Mouse (Mus musculus) cerebellum, adult 11-12 months (tissue): ENCODE measurements around the gene Gm45713.
A peak's percentile ranks its signal among the peaks of the same experiment; 100 is the strongest.
"Not testable (repeated sequence)": the region's sequence is repeated elsewhere in the genome, so short reads cannot be mapped to it uniquely, and the experiment has no call there.

Experiments
- DNase-seq: peaks from one replicate; pipeline ENCODE4 v3.0.0; 2022

The Gm45713 gene

DNA sequence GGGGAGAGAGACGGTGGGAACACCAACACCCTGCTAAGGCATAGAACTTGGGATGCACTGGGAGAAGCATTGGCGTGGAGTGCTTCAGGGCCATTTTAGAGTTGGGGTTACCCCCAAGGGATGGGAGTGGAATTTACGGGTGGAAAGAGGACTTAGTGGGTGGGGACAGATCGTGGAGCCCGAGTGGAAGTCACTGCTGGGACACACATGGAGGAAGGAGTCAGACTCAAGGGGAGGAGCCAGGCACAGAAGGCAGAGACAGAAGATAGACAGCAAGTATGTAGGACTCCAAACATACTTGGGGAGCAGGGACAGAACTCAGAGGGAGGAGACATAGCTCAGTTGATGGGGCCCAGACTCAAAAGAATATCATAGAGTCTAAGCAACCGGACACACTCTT is 26.5 kb upstream of the Gm45713 start:
- DNase-seq = no peak

DNA sequence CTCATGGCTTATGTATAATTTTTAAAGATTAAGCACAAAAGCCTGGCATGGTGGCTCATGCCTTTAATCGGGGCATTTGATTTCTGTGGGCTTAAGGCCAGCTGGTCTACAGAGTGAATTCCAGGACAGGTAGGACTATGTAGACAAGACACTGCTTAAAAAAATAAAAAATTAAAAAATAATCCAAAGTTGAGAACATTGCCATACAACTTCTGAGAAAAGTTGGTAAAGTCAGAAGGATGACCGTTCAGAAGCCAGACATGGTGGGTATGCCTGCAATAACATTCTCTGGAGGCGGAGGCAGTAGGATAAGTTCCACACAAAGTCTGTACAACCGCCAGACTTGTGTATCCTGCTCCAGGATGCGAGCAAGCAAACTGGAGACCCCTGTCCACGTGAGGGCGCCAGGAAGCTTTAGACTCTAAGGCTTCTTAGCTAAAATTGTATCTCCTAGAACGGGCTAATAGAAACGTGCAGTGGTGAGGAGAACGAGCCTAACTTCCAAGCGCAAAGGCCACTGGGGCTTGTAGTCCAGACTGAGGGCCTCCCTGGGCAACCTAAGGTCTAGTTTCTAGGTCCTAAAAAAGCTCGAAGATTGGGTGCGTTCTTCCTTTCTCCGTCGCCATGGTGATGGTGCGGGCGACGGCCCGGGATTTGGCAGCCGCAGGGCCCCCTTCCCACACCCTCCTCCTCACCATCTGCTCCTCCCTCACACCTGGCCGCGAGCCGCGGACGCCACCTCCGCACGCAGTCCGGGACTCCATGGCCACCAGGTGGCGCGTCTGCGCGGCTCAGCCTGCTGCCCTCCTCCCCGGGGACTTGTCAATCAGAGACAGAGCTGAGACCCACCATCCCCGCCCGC is 25.8 kb upstream of the Gm45713 start:
- peak; percentile 99 for DNase-seq

DNA sequence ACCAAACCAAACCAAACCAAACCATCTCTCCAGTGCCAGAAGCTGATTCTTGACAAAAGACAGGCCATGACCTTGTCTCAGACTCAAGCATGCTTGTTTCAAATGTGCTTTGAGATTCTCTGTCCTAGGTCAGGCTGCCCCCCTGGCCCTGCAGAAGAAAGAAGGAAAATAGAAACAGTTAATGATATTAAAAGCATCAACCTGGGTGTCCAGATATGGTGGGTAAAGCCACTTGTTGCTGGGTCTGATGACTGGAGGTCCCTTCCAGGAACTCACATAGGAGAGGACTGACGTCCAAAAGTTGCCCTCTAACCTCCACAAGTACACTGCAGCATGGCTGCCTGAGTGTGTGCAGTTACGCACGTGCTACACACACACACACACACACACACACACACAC is 24.8 kb upstream of the Gm45713 start:
- peak; percentile 58 for DNase-seq

DNA sequence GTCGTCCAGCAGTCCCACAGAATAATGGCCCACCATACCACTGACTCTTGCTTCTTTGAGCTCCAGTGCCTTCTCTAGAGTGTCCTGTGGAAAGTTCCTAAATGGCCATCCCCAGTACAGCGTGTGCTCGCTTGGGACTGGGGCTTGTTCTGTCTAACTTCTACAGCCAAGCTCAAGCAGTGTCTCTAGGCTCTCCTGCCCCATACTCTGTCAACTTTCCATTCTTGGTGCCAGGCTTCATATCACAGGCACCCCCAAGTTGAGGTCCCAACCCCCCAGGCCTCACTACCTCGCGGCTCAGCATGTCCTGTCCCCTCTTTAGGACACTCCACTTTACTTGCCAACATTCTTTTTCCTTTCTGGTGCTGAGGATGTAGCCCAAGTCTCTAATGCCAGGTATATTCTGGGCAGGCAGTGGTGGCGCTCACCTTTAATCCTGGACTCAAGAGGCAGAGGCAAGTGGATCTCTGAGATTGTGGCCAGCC is 24.3 kb upstream of the Gm45713 start:
- DNase-seq = peak; percentile 58

DNA sequence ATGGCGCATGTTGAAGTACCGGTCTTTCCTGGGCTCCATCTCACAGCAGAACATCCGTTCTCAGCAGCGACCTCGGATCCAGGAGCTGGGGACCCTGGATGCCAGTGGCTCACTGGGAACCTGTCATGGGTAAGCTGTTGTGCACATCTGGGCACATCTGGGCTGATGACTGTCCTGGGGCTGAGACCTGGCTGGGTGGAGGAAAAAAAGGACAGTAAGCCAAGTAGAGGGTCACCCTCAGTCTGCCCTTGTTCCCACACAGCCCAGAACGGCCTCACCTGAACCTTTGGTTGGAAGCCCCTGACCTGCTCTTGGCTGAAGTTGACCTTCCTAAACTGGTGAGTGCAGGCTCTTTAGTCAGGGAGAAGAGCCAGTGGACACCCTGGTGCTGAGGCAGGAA is 23.0 kb upstream of the Gm45713 start:
- peak; percentile 65 for DNase-seq

DNA sequence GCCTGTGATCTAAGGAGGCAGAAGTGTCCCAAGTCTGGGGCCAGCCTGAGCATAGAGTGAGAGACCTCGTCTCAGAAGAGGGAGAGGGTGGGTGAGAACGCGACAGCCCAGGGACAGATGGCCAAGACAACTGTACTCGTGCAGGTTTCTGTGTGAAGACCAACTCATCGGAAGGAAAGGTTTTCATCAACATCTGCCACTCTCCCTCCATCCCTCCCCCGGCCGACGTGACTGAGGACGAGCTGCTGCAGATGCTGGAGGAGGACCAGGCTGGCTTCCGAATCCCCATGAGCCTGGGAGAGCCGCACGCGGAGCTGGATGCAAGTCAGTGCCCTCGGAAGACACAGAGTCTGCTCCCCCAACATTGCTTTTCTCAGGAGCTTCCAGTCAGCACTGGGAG is 21.4 kb upstream of the Gm45713 start:
- no peak for DNase-seq

DNA sequence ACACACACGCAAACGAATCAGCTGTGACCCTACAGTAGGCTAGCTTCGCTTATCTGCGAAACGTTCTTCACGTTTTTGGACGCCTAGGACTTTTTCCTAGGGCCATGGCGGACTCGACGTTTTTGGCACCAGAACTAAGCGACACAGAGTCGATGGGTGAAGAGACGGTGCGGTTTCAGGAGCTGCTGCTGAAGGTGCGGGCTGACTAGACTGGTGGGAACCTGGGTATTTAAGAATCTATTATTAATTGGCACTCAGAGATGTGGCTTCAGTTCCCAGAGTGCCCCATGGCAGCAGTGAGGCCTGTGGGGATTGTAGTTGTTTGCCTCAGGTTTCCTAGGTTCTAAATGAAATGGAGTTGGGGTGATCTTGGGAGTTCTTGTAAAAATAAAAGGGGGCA is 20.2 kb upstream of the Gm45713 start:
- DNase-seq = peak; percentile 48

DNA sequence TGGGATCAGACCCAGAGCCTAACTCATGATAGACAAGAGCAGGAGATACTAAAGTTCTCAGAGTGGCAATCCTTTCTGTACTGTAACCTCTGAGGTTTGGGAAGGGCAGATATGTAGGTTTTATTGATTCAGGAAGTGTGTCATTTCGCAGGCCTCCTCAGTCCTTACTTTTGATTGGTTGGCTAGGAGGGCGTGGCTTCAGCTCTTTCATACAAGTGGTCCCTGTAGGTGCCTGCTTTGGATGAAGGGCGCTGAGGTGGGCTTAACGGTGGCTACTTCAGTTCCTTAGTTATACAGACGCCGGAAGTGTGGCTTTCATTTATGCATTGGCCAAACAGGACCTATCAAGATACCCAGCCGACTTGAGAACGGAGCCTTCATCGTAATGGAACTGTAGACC is 19.6 kb upstream of the Gm45713 start:
- DNase-seq = peak; percentile 54

DNA sequence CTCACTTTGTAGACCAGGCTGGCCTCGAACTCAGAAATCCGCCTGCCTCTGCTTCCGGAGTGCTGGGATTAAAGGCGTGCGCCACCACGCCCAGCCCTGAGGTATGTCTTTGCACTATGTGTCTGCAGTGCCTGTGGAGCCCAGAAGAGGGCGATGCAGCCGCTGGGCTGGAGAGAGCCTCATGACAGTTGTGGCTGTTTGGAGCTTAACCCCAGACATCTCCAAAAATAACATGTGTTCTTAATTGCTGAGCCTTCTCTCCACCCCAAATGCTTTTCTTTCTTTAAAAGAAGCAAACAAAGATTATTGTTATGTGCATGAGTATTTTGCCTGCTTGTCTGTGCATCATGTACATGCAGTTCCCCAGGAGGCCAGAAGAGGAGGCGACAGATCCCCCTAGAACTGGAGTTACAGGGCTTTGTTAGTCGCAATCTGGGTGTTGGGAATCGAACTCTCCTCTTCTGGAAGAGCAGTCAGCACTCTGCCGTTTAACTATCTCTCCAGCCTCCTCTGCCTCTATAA is 19.0 kb upstream of the Gm45713 start:
- DNase-seq = peak; percentile 78

DNA sequence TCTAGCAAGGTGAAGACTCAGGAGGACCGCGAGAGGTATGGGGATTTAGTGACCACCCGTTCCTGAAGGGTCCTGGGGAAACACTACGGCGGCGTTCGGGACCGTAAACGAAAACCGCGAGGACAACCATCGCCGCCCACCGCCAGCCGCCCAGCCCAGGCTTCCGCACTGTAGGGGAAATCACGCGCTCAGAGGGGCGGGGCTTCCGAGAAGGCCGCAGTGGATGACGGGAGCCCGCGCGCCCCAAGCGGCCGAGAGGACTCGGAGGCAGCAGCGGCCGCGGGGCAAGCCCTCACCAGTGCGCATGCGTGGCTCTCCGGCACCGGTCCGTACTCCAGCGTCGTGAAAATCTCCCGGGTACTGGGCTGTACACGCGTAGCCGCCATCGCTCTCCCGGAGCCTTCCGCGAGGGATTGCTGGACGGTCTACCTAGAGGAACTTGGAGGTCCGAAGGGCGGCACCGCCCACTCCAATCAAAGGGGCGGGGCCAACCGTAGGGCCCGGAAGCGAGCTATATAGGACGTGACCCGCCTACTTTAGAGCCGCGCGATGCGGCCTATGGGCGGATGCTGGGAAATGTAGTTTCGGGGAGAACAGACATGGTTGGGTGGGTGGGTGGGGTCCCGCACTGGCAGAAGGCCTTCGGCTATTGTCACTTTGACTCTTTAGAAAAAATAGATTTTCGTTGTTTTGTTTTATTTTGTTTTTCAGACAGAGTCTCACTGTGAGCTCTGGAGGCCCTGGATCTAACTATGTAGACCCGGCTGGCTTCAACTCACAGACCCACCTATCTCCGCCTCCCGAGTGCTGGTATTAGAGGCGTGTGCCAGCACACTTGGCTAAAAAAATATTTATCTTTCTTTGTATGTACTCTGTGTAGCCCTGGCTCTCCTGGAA is 18.3 kb upstream of the Gm45713 start, which contains the start of the genes Pih1d1 and Aldh16a1:
Gene Pih1d1 (plus strand): TSS at position 208 of the 897 bp plus-strand sequence.
Gene Aldh16a1 (minus strand): TSS at position 489 of the 897 bp plus-strand sequence.
- DNase-seq = peak; percentile 97

DNA sequence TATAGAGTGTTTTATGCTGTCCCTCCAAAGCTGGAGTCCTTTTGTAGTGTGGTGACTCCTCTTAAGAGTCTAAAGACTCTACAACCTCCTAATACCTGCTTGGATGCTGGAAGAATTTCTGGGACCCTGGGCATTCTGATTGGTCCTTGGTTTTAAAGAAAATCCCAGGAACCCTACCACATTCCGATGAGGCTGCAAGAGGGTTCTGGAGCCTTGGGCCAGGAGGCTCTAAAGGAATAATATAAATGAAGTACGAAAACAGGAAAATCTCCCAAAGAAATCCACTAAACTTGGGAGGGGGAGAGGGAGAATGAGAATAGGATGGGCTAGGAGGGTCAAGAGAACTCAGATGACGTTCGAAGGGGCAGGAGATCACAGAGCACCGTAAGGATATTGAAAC is 17.6 kb upstream of the Gm45713 start:
- DNase-seq = no peak

DNA sequence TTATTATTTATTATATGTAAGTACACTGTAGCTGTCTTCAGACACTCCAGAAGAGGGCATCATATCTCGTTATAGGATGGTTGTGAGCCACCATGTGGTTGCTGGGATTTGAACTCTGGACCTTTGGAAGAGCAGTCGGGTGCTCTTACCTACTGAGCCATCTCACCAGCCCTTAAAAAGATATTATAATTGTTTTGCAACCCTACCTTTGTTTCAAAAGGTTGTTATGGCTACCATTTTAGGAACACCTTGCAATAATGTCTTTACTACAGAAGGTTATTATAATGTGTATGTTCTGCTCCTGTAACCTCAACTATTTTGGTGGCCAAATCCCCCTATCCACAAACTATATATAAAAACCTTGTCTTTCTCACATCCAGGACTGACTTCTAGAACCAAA is 17.0 kb upstream of the Gm45713 start:
- DNase-seq = not testable (repeated sequence)

DNA sequence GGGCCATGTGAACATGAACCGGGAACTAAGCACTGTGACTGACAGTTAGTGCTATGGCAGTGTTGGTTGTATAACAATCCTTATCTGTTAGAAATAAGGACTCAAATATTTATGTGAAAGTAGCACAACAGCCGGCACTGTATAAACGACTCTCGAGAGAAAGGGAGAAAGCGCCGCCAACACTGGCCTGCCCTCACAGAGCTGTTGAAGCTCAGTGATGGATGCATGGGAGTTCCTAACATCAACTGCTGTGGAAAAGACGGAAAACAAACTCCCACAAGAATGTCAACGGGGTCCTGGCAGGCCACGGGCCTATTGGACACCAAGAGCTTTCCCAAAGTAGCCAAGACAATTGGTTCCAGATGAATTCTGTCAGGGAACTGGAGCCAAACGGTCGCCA is 15.3 kb upstream of the Gm45713 start:
- DNase-seq = no peak

DNA sequence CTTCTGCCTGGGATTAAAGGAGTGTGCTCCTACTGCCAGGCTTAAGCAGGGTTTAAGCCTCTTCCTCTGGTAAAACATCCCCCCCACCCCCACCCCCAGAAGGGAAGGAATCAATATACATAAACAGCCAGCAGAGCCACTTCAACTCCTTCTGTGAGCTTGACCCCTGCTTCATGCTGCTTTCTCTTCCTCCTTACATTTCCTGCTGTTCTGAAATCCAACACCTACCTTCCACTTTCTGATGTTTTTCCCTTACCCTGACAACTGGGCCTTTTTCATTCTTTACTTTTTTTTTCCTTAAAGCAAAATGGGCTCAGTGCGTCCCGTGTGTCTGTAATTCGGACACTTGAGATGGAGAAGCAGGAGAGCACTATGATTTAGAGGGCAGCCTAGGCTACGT is 14.3 kb upstream of the Gm45713 start:
- DNase-seq = no peak

DNA sequence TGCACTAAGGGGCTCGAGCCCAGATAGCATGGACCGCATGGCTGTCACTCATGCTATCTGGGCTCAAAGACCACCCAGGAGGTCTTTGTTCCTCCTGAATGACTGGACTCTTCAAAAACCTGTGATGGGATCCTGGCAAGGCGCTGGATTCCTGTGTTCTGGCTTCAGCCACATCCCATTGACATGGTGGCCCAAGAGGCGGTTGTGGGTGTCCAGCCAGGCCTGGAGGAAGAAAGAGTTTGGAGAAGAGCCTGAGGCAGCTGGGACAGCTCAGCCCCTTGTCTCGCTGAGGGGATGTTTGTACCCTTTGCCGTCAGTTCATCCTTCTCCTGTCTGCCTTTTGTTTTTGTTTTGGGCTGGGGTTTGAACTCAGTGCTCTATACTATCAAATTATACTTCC is 13.5 kb upstream of the Gm45713 start:
- no peak for DNase-seq

DNA sequence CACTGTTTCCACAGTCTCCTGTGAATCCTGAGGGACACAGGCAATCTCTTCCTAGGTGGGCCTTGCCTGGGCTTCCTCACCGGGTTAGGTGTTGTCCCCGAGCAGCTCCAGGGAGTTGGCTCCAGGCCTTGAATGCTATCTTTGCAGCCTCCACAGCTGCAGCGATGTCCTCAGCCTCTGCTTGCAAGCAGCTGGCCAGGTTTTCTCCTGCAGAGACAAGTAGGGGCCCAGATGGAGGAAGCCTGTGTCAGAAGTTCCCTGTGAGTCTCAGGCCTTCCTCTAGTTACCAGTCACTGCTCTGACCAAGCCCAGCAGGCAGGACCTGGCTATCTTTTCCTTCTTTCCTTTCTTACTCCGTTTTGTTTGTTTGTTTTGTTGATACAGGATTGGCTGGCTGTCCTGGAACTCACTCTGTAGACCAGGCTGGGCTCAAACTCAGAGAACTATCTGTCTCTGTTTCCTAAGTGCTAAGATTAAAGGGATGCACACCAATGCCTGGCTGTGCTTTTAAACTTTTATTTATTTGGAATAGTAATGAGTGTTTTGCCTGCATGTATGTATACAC is 12.6 kb upstream of the Gm45713 start:
- no peak for DNase-seq

DNA sequence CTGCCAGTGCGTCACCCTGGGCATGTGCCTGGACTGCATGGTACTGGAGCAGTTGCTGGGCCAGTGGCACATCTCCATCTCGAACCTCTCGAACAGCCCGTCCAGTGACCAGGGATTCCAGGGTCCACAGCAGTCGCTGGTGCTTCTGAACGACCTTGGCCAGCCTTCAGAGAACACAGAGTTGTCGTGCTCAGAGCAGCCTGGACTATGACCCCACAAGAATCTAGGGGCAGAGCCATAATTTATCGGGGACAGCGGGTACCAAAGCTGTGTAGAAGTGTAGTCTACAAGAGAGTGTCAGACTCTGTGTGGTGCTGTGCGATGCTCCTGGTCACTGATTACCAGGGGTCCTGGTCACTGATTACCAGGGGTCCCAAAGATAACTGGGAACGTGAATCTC is 11.9 kb upstream of the Gm45713 start:
- DNase-seq = no peak

DNA sequence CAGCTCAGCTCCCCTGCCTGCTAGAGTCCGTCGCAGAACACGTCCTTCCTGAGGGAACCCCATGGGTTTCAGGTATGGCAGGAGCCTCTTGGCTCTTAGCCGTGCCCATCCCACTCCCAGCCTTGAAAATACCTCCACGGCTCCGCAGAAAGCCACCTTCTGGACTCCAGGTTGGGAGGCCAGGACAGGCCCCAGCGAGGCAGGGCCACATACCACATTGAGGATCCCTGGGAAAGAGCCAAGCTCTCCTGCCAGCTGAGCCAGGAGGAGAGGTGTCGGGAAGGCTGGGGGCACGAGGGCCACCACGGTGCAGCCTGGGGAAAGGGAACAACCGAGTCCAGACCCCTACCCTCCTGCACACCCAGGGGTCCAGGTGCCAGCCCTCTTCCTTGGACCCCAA is 11.2 kb upstream of the Gm45713 start:
- no peak for DNase-seq

DNA sequence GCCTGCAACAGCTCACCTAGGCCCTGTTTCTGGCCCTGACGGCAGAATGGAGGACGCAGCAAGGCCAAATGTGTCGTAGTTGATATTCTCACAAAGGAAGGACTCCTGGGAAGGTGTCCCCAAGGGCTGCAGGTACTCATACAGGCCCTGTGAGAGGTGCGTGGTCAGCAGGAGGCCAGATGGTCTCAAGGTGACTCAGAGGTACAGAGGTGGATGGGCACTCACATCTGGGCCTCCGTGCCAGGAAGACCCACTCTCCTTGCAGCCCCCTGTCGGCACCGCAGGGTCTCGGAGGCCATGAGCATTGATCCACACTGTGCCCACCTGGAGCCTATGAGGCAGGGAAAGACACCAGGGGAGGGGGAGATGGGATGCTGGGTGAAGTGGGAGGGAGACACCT is 9.4 kb upstream of the Gm45713 start:
- no peak for DNase-seq

DNA sequence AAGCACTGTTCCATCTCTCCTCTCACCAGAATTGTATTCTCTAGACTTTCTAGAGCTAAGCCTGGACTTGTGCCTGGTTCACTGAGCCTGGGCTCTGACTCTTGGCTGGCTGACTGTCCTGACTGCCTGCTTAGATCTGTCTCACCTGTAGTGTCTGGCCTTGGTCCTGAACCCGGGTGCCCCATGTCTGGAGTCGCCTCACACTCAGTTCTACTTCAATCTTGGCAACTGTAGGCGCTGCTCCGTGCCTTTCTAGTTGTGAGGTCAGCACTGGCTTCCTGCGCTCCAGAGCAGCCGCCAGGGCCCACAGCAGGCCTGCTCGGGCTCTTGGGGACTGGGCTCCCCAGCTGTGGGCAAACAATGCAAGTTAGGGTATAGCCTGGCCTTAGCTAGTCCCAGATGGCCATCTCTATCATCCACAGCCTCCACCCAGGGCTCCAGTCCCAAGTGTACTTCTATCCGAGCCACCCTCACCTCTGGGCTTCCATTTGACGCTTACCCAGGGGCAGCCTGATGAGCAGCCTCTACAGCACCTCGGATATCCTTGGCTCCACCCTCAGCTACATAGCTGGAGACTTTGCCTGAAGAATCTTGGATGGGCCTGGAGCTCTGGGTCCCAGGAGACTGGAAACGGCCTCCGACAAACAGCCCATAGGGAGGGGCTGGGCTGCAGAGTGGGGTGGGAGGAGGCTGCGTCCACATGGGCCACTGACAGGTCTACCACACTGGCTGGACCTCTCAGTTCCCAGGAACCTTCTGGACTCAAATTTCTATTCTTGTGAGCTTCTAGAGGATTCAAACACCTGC is 8.5 kb upstream of the Gm45713 start:
- DNase-seq = no peak

DNA sequence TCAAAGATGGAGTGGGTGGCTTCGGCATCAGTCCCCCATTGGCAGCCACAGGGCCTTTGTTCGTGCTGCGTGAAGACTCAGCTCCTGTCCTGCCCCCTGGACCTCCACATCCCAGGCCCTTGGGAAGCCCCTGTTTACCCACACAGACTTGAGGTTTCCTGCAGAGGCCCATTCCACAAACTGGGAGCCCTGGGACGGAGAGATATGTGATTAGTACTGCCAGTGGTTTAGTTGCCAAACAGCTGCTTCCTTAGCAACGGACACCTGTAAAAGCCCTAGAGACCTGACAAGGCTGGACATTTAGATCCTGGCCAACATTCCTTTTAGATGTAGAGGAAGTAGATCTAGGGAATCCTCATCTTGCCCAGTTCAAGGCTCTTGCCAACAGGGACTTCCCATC is 5.9 kb upstream of the Gm45713 start:
- peak; percentile 9 for DNase-seq

DNA sequence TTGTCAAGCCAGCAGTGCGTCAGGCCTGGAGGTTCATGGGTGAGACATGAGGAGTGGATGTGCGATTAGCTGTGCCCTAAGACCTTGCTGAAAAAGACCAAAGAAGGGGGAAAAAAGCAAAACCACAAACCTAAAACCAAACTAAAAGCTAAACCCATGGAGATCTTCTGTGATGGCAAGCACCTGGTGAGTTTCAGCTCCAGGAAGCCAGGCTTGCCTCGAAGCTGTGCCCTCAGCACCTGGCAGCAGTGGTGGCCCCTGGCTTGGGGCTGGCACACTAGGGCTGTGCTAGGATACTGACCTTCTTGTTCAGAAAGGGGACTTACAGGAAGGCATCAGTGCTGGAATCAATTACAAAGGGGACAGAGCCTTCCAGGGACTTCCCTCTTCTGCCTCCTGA is 5.3 kb upstream of the Gm45713 start:
- no peak for DNase-seq
